Mouse (Mus musculus) thymus, adult 2 months (tissue): ENCODE results near the gene Kif17. TPM values are rescaled to one million over a fixed set of nuclear protein-coding genes. Genes with fewer than 3 reads are reported as not detected.
A peak's percentile ranks its signal among the peaks of the same experiment; 100 is the strongest.

Source experiments
- DNase-seq: peaks from one replicate; pipeline ENCODE4 v3.0.0; 2021
- H3K27ac ChIP-seq: fragments of 200-500 bp; 2 replicates; pipeline ENCODE4 v1.5.1; 2012; ENCODE audit warnings: low read length, control low read depth; ENCODE audit not compliant: control insufficient read depth, insufficient read depth
- H3K27me3 ChIP-seq: fragments of 200-500 bp; 2 replicates; pipeline ENCODE4 v1.6.1; 2012; ENCODE audit warnings: mild to moderate bottlenecking, low read length, moderate library complexity, mixed read lengths; ENCODE audit not compliant: control insufficient read depth, insufficient read depth
- H3K36me3 ChIP-seq: fragments of 200-500 bp; 2 replicates; pipeline ENCODE4 v1.6.1; 2012; ENCODE audit warnings: mild to moderate bottlenecking, low read length, moderate library complexity; ENCODE audit not compliant: control insufficient read depth, insufficient read depth
- H3K4me1 ChIP-seq: fragments of 200-500 bp; replicated peaks from 2 replicates; pipeline ENCODE4 v1.6.1; 2012; ENCODE audit warnings: low read length; ENCODE audit not compliant: control insufficient read depth, insufficient read depth
- H3K4me3 ChIP-seq: fragments of 200-500 bp; 2 replicates; pipeline ENCODE4 v1.5.1; 2012; ENCODE audit warnings: mild to moderate bottlenecking, low read length, control low read depth, moderate library complexity; ENCODE audit not compliant: control insufficient read depth, insufficient read depth
- CTCF ChIP-seq: fragments of 200-500 bp; IDR thresholded peaks from 2 replicates; pipeline ENCODE4 v1.5.1; 2012; ENCODE audit warnings: mild to moderate bottlenecking, control low read depth, low read length, moderate library complexity, borderline replicate concordance; ENCODE audit not compliant: control insufficient read depth, poor library complexity, insufficient read depth; ENCODE audit errors: extremely low read depth
- POLR2A ChIP-seq: fragments of 200-500 bp; IDR thresholded peaks from 2 replicates; pipeline ENCODE4 v1.6.1; 2012; ENCODE audit warnings: mild to moderate bottlenecking, low read length, control low read depth, moderate library complexity; ENCODE audit not compliant: control insufficient read depth, poor library complexity, insufficient read depth; ENCODE audit errors: extremely low read depth
- WGBS: fragments of 180-500 bp; shearing (Covaris S2); methylation state at CpG from one replicate; pipeline ENCODE4 v1.1.7; 2018; 5-methylcytosine and 5-hydroxymethylcytosine counted together
- polyA plus RNA-seq: library from polyadenylated mRNA; depleted of rRNA; stranded (reverse); fragments of >200 nt; gene quantifications from 2 replicates; pipeline ENCODE4 v1.2.3, GENCODE M21; 2012

The Kif17 gene
- polyA plus RNA-seq, 1 experiment: 1.6 TPM

- peaks cover 43% of the 10 kb centered on the region for H3K4me1 ChIP-seq
- peak; percentile 30 for DNase-seq
- H3K36me3 ChIP-seq: no peaks in the 10 kb centered on the region
- WGBS: 11% methylated on average over 22 of the region's 22 CpGs
- no peak overlapping the region for H3K4me3 ChIP-seq
- TF ChIP-seq CTCF (no peak), POLR2A (no peak)
- H3K27me3 ChIP-seq: no peaks in the 10 kb centered on the region; the same call in 1 of the 2 replicates
- H3K27ac ChIP-seq: no peak overlapping the region
Observed at GRCm38 (mm10) chr4:138257116-138257687, 7.0 kb downstream of the Kif17 start.

GRCm38 (mm10) chr4:138258663-138259062 lies 8.4 kb downstream of the Kif17 start:
- no peak overlapping the region for H3K27ac ChIP-seq
- H3K36me3 ChIP-seq: no peaks in the 10 kb centered on the region
- H3K4me1 ChIP-seq: peaks cover 42% of the 10 kb centered on the region
- TF ChIP-seq CTCF (no peak), POLR2A (no peak)
- H3K4me3 ChIP-seq: no peak overlapping the region
- 69% methylated on average over 7 of the region's 7 CpGs for WGBS
- H3K27me3 ChIP-seq: no peaks in the 10 kb centered on the region
- DNase-seq: no peak

GRCm38 (mm10) chr4:138259482-138259881 lies 9.2 kb downstream of the Kif17 start:
- H3K36me3 ChIP-seq: no peaks in the 10 kb centered on the region
- no peak for DNase-seq
- peaks cover 42% of the 10 kb centered on the region for H3K4me1 ChIP-seq
- H3K27me3 ChIP-seq: no peaks in the 10 kb centered on the region
- 10% methylated on average over 5 of the region's 5 CpGs for whole genome bisulfite sequencing
- TF ChIP-seq CTCF (no peak), POLR2A (no peak)
- H3K4me3 ChIP-seq: no peak overlapping the region
- H3K27ac ChIP-seq: no peak overlapping the region

- Histone ChIP-seq H3K27ac (no peak overlapping the region), H3K27me3 (no peaks in the 10 kb centered on the region), H3K4me1 (peaks cover 27% of the 10 kb centered on the region), H3K36me3 (no peaks in the 10 kb centered on the region), H3K4me3 (peak overlapping the region; percentile 65)
- peak; percentile 84 for DNase-seq
- WGBS: 1% methylated on average over 78 of the region's 78 CpGs
- no peak for TF ChIP-seq CTCF
- 0 out of 2 replicates have a peak, but pooled peaks have one; percentile 12 for TF ChIP-seq POLR2A
Observed at GRCm38 (mm10) chr4:138261843-138262681, 11.8 kb downstream of the Kif17 start.

GRCm38 (mm10) chr4:138267869-138268268 lies 17.6 kb downstream of the Kif17 start:
- no peak for TF ChIP-seq CTCF
- no peak for TF ChIP-seq POLR2A
- no peak for DNase-seq
- Histone ChIP-seq H3K27me3 (no peaks in the 10 kb centered on the region), H3K4me3 (no peak overlapping the region), H3K27ac (no peak overlapping the region), H3K4me1 (peaks cover 1% of the 10 kb centered on the region), H3K36me3 (no peaks in the 10 kb centered on the region)
- WGBS: 97% methylated on average over 10 of the region's 10 CpGs

- Histone ChIP-seq H3K27ac (no peak overlapping the region), H3K27me3 (no peaks in the 10 kb centered on the region), H3K4me1 (no peaks in the 10 kb centered on the region), H3K36me3 (no peaks in the 10 kb centered on the region), H3K4me3 (no peak overlapping the region)
- TF ChIP-seq POLR2A: no peak
- no peak for DNase-seq
- 85% methylated on average over 14 of the region's 14 CpGs for WGBS
Observed at GRCm38 (mm10) chr4:138272011-138272997, 22.1 kb downstream of the Kif17 start.
